Mouse (Mus musculus): ENCODE data around the gene Slc25a13.

DNA sequence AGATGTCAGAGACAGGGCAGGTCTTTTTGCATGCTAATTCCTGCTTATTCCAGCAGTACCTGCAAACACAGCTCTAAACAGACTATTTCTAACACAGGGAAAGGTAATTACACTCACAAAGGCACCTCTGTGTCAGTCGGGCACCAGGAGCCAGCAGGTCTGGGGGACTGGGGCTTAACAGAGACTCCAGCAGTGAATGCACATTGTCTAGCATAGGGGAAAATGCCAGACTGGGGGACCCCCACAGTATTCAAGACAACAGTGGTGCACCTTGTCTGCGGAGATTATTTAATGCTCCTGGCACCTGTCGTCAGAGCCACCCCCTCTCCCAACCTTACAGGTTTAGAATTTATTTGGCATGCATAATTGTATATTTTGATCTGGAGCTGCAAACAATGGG, 158.4 kb downstream of the Slc25a13 start:
- TF ChIP-seq POLR2A (IDR thresholded peaks at IDR 0.05; ENCODE audit: low read depth, low read length): no peak
- no peak for TF ChIP-seq ZKSCAN1 (IDR thresholded peaks at IDR 0.05; ENCODE audit: borderline replicate concordance, low read depth, low read length)
- TF ChIP-seq MAZ (IDR thresholded peaks at IDR 0.05; ENCODE audit: low read depth, low read length): no peak
- TF ChIP-seq E2F4 (IDR thresholded peaks at IDR 0.05; ENCODE audit: insufficient replicate concordance, low read depth, low read length): no peak
- TF ChIP-seq ZMIZ1 (IDR thresholded peaks at IDR 0.05; ENCODE audit: low read depth, low read length): no peak
- no peak for TF ChIP-seq ELF1 (IDR thresholded peaks at IDR 0.05; ENCODE audit: low read depth, low read length)
- TF ChIP-seq RAD21 (IDR thresholded peaks at IDR 0.05; ENCODE audit: low read depth, low read length): no peak
- no peak for TF ChIP-seq MAX (IDR thresholded peaks at IDR 0.05; ENCODE audit: low read length)
- no peak for TF ChIP-seq CTCF (conservative IDR thresholded peaks at IDR 0.05 in 1 of 2, IDR thresholded peaks at IDR 0.05 in 1 of 2; ENCODE audit: low read depth in 2 of 2, low read length in 2 of 2)
